Mouse (Mus musculus) activated CD4-positive, CD25-positive, alpha-beta regulatory T cell (primary cell): Measurements from ENCODE around the gene Bbs7. TPM values are rescaled to one million over a fixed set of nuclear protein-coding genes. Genes with fewer than 3 reads are reported as not detected.

ENCODE experiments used
- polyA plus RNA-seq, 2 experiments: library from polyadenylated mRNA; unstranded; fragments of 100-300 nt; shearing (Covaris generic); gene quantifications; one replicate each; pipeline ENCODE4 v1.2.1; 2017

Bbs7 gene
- polyA plus RNA-seq, result under 1 TPM; 0.38 to 0.74 TPM

DNA sequence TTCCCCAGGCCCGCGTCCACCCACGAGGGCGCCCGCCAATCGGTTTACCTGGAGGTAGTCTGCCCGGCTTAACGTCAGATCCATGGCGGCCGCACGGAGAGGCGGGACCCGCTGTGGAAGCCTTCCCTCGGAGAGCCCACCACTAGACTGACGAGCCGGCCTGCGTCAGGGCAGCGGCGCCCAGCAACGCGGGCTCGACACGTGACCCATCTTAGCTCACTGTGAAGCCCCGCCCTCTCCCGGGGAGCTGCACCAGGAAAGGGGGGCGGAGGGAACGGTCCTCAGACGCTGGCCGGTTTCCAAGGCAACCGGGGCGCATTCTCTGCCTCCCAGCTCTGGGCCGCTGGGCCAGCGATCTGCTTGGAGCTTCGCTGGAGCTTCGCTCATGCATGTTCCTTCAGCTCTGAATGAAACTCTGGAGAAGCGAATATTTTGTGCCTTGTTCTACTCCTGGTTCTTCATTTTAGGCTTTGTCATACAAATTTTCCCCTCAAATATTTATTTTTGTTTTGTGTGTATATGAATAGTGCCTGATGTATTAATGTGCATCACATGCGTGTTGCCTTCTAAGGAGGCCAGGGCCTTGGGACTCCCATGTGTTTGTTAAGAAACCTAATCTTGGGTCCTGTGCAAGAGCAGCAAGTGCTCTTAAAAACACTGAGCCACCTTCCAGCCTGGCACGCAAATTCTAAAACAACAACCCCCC, at the start of gene Bbs7:
TSS of gene Bbs7 (minus strand) at position 276 of the 706 bp plus-strand sequence.

DNA sequence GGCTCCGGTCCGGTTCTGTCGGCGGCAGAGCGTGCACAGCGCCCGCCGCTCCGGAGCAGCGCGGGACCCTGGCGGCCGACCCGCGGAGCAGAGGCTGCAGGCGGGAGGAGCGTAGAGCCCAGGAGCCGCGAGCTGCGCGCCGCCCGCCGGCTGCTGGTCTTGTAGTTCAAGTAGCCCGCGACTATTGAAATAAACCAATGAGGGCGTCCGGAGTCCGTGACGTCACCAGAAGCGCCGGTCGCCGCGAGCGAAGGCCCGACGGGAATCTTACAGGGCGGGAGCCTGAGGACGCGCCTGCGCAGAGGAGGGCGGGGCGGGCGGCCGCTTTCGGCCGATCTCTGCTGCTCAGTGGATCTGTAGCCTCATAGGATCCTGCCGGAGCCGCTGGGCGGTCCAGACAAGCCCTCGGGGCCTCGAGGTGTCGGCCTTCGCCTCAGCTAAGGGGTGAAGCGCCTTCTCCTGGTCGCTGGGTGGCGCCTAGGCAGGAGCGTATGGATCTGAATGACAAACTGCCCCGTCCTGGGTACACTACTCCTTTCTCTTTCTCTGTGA, 41.4 kb downstream of the Bbs7 start, which contains the start of gene Ccna2:
TSS of gene Ccna2 (minus strand) at position 324 of the 552 bp plus-strand sequence.

DNA sequence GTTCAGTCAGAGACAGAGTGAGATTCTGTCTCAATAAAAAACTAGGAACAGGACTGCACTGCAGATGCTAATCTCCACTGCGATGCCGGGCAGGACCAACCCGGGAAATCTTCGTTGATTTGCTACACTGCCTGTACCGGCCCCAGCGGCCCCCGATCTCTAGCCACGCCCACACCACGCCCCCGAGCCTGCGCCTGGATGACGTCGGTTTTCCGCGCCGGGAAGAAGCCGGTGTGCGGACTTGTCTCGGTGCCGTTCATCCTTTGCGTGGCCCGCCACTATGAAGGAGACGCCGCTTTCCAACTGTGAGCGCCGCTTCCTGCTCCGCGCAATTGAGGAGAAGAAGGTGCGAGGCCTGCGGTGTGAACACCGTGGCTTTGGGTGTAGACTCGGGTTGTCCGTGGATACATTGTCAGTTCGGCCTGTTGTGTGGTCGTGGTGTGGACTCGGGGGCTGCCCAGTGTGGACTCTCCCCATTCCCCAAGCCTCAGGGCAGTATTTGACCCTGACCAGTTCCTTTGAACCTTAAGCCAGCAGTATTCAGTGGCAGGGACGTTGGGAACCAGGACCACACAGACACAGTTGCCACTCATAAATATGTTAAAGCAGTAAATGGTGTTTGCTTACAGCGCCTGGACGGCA, 60.8 kb downstream of the Bbs7 start, which contains the start of gene Exosc9:
TSS of gene Exosc9 (plus strand) at position 201 of the 642 bp plus-strand sequence.

Other genes starting within 250 kb of the Bbs7 start
- gene Anxa5, start 137.6 kb downstream of the Bbs7 start, polyA plus RNA-seq, result 100 to 1,000 TPM; 126 to 147 TPM
- 1 to 10 TPM in 1 of 2 experiments, under 1 TPM in 1; 0.83 to 1.9 TPM for gene 1810062G17Rik, start 137.5 kb downstream of the Bbs7 start, polyA plus RNA-seq
- not detected for gene Gm11549, start 91.7 kb downstream of the Bbs7 start, polyA plus RNA-seq
- 10 to 100 TPM; 40.1 to 55.2 TPM for gene Exosc9, start 60.9 kb downstream of the Bbs7 start, polyA plus RNA-seq
- gene Ccna2, start 41.3 kb downstream of the Bbs7 start, polyA plus RNA-seq, result 10 to 100 TPM; 23.8 to 32.2 TPM
- under 1 TPM; 0.10 TPM for gene Trpc3, start 76.7 kb upstream of the Bbs7 start, polyA plus RNA-seq
- gene 4932438A13Rik, start 249.6 kb upstream of the Bbs7 start, polyA plus RNA-seq, result 100 to 1,000 TPM; 181 to 215 TPM